Mouse (Mus musculus): ENCODE results near the gene Hoxb5. TPM values are rescaled to one million over a fixed set of nuclear protein-coding genes. Genes with fewer than 3 reads are reported as not detected.

The Hoxb5 gene
- polyA plus RNA-seq, 1 experiment, result not detected

DNA sequence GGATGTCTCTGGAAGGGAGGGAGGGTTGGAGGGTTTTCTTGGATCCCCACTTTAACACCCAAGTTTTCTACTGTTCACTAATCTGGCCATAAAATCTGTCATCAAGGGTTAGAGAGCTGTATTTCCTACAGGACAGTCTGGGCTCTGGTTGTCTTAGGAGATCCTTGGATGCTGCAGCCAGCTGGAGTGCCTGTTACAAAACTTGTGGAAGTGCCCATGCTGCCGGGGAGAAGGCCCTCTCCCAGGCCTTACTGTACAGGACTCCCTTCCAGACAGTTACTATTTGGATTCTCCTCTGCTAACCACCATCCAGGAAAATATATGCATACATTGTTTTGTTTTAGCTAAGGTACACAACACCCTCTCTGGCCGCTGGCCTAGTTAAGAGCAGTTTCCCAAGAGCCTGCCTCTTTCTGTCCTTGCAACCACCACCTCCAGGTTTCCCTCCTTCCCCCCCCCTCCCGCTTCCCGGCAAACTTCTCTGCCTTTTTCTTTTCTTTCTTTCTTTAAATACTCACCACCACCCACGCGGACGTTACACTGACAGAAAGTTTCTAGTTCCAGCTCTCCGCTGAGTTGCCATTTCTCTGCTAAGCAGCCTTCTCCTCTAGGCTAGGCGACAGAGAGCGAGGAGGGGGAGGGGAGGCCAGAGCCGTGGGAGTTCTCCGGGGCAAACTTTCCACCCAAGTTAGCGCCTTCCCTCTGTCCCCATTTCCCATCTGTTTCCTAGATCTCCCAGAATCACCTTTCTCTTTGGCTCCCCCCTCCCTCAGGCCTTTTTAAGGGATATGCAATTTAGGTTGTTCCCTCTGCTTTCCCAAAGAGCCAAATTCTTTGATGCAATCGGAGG lies 46.6 kb downstream of the Hoxb5 start:
- Histone ChIP-seq H3K27ac (ENCODE audit: insufficient read depth, low read depth, low read length) (no peak overlapping the region), H3K4me3 (ENCODE audit: insufficient read depth, low read length) (no peak overlapping the region), H3K4me1 (ENCODE audit: control insufficient read depth, insufficient read depth, low read length) (no peaks in the 10 kb centered on the region)
- TF ChIP-seq CTCF (IDR thresholded peaks at IDR 0.05; ENCODE audit: low read depth, low read length), result no peak

DNA sequence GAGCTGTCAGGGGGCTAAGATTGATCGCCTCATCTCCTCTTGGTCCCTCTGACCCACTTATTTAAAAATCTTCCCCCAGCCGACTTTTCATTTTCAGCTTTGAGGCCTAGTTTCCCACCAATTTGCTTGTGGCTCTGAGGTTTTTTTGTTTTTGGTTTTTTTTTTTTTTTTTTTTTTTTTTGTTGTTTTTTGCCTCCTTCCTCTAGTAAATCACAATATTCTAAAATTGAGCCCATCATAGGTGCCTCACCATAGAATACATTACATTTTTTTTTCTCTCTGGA lies 47.1 kb downstream of the Hoxb5 start, which contains the start of gene Hoxb2:
Gene Hoxb2 (plus strand): TSS at position 185 of the 284 bp plus-strand sequence.
- TF ChIP-seq POLR2A (IDR thresholded peaks at IDR 0.05; ENCODE audit: borderline replicate concordance, low read depth, low read length), result no peak
- no peak for TF ChIP-seq CTCF (IDR thresholded peaks at IDR 0.05; ENCODE audit: low read depth, low read length)
- Histone ChIP-seq H3K27ac (ENCODE audit: insufficient read depth, low read depth, low read length) (no peak within 1 kb of the TSS), H3K4me3 (ENCODE audit: insufficient read depth, low read length) (no peak within 1 kb of the TSS), H3K4me1 (ENCODE audit: control insufficient read depth, insufficient read depth, low read length) (no peaks in the 10 kb centered on the region)

DNA sequence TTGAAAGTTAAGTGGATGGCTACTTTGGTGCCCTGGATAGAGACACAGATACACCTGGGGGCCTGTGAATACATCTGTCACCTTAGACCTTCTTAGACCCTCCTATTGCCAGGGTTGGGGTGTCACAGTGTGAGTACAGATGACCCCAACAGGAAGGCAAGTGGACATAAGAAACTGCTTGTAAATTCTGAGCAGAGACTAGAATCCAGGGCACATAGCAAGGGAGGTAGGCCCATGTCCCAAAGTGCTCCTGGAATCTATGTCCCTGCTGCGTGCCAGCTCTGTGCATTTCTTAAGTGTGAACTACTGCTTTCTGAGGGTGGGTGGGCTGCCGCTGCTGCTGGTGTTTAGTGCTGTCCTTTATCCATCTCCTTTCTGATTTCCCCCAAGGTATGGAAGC lies 47.7 kb downstream of the Hoxb5 start:
- Histone ChIP-seq H3K4me1 (ENCODE audit: control insufficient read depth, insufficient read depth, low read length) (no peaks in the 10 kb centered on the region), H3K27ac (ENCODE audit: insufficient read depth, low read depth, low read length) (no peak overlapping the region), H3K4me3 (ENCODE audit: insufficient read depth, low read length) (no peak overlapping the region)
- TF ChIP-seq CTCF (IDR thresholded peaks at IDR 0.05; ENCODE audit: low read depth, low read length) (no peak), POLR2A (IDR thresholded peaks at IDR 0.05; ENCODE audit: borderline replicate concordance, low read depth, low read length) (no peak)

GRCm38 (mm10) chr11:96351312-96351711 lies 48.2 kb downstream of the Hoxb5 start:
- no peaks in the 10 kb centered on the region for H3K4me1 ChIP-seq (ENCODE audit: control insufficient read depth, insufficient read depth, low read length)
- H3K27ac ChIP-seq (ENCODE audit: insufficient read depth, low read depth, low read length), result no peak overlapping the region
- H3K4me3 ChIP-seq (ENCODE audit: insufficient read depth, low read length), result no peak overlapping the region
- TF ChIP-seq CTCF (IDR thresholded peaks at IDR 0.05; ENCODE audit: low read depth, low read length) (no peak), POLR2A (IDR thresholded peaks at IDR 0.05; ENCODE audit: borderline replicate concordance, low read depth, low read length) (no peak)

- no peak overlapping the region for H3K4me3 ChIP-seq (ENCODE audit: insufficient read depth, low read length)
- H3K27ac ChIP-seq (ENCODE audit: insufficient read depth, low read depth, low read length), result no peak overlapping the region
- no peaks in the 10 kb centered on the region for H3K4me1 ChIP-seq (ENCODE audit: control insufficient read depth, insufficient read depth, low read length)
- TF ChIP-seq POLR2A (IDR thresholded peaks at IDR 0.05; ENCODE audit: borderline replicate concordance, low read depth, low read length) (no peak), CTCF (IDR thresholded peaks at IDR 0.05; ENCODE audit: low read depth, low read length) (no peak)
These were observed 48.7 kb downstream of the Hoxb5 start for GRCm38 (mm10) chr11:96351831-96352230.

- Histone ChIP-seq H3K4me3 (ENCODE audit: insufficient read depth, low read length) (no peak overlapping the region), H3K4me1 (ENCODE audit: control insufficient read depth, insufficient read depth, low read length) (no peaks in the 10 kb centered on the region), H3K27ac (ENCODE audit: insufficient read depth, low read depth, low read length) (no peak overlapping the region)
- no peak for TF ChIP-seq CTCF (IDR thresholded peaks at IDR 0.05; ENCODE audit: low read depth, low read length)
- no peak for TF ChIP-seq POLR2A (IDR thresholded peaks at IDR 0.05; ENCODE audit: borderline replicate concordance, low read depth, low read length)
These were observed 49.8 kb downstream of the Hoxb5 start for GRCm38 (mm10) chr11:96352691-96353521.

- Histone ChIP-seq H3K4me3 (ENCODE audit: insufficient read depth, low read length) (no peak overlapping the region), H3K27ac (ENCODE audit: insufficient read depth, low read depth, low read length) (no peak overlapping the region), H3K4me1 (ENCODE audit: control insufficient read depth, insufficient read depth, low read length) (no peaks in the 10 kb centered on the region)
- TF ChIP-seq CTCF (IDR thresholded peaks at IDR 0.05; ENCODE audit: low read depth, low read length) (no peak), POLR2A (IDR thresholded peaks at IDR 0.05; ENCODE audit: borderline replicate concordance, low read depth, low read length) (no peak)
These were observed 50.3 kb downstream of the Hoxb5 start for GRCm38 (mm10) chr11:96353522-96353841.

DNA sequence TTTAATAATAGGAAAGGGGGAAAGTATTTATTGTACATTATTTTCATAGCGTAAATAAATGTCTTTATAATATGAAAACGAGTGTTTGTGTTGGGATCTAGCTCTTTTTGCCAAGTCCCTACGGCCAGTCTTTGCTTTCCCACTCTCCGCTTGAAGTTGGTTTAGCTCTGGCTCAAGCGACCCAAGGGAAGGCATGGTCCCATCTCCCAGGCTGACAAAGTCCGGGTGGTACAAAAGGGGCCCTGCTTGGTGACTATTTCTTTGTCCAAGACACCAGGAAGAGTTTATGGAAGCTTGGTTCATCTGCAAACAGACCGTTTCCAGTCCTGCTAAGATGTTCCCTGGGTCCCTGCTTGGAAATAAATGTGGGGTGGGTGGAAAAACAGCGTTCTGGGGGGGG lies 50.8 kb downstream of the Hoxb5 start:
- no peaks in the 10 kb centered on the region for H3K4me1 ChIP-seq (ENCODE audit: control insufficient read depth, insufficient read depth, low read length)
- no peak overlapping the region for H3K27ac ChIP-seq (ENCODE audit: insufficient read depth, low read depth, low read length)
- no peak overlapping the region for H3K4me3 ChIP-seq (ENCODE audit: insufficient read depth, low read length)
- TF ChIP-seq CTCF (IDR thresholded peaks at IDR 0.05; ENCODE audit: low read depth, low read length) (no peak), POLR2A (IDR thresholded peaks at IDR 0.05; ENCODE audit: borderline replicate concordance, low read depth, low read length) (no peak)

DNA sequence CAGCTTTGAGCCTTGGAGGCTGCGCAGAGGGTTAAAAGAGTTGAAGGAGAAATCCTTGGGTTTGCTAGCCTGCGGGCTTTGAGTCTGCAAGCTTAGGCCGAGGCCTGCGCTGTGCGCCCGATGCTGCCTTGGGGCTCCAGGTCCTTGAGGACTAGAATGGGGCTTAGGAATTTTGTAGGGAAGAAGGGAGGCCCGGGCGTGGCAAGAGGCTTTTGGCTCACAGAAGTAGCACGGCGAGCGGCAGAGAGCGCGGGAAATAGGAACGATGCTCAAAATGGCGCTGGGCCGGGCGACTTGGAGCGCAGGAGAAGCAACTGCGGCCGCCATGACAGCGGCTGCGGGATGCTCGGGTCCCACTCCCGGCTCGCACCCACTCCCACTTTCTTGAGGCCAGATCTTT lies 51.2 kb downstream of the Hoxb5 start:
- H3K4me3 ChIP-seq (ENCODE audit: insufficient read depth, low read length), result no peak overlapping the region
- H3K4me1 ChIP-seq (ENCODE audit: control insufficient read depth, insufficient read depth, low read length), result no peaks in the 10 kb centered on the region
- no peak overlapping the region for H3K27ac ChIP-seq (ENCODE audit: insufficient read depth, low read depth, low read length)
- TF ChIP-seq POLR2A (IDR thresholded peaks at IDR 0.05; ENCODE audit: borderline replicate concordance, low read depth, low read length) (no peak), CTCF (IDR thresholded peaks at IDR 0.05; ENCODE audit: low read depth, low read length) (no peak)

GRCm38 (mm10) chr11:96354801-96355311 lies 51.7 kb downstream of the Hoxb5 start:
- H3K27ac ChIP-seq (ENCODE audit: insufficient read depth, low read depth, low read length), result no peak overlapping the region
- TF ChIP-seq POLR2A (IDR thresholded peaks at IDR 0.05; ENCODE audit: borderline replicate concordance, low read depth, low read length) (no peak), CTCF (IDR thresholded peaks at IDR 0.05; ENCODE audit: low read depth, low read length) (no peak)
- no peaks in the 10 kb centered on the region for H3K4me1 ChIP-seq (ENCODE audit: control insufficient read depth, insufficient read depth, low read length)
- no peak overlapping the region for H3K4me3 ChIP-seq (ENCODE audit: insufficient read depth, low read length)

Other genes with a start within 250 kb of the Hoxb5 start
- gene Ube2z, start 237.9 kb upstream of the Hoxb5 start, polyA plus RNA-seq (2012; ENCODE audit: insufficient read depth, insufficient read length, missing spikeins), result 37.6 and 43.6 TPM in 2 replicates
- gene Atp5g1, start 227.7 kb upstream of the Hoxb5 start, polyA plus RNA-seq (2012; ENCODE audit: insufficient read depth, insufficient read length, missing spikeins), result 101 and 118 TPM in 2 replicates
- gene Calcoco2, start 191.4 kb upstream of the Hoxb5 start, polyA plus RNA-seq (2012; ENCODE audit: insufficient read depth, insufficient read length, missing spikeins), result not detected in 2 replicates
- gene Ttll6, start 169.6 kb upstream of the Hoxb5 start, polyA plus RNA-seq (2012; ENCODE audit: insufficient read depth, insufficient read length, missing spikeins), result not detected in 2 replicates
- gene Hoxb13, start 109.0 kb upstream of the Hoxb5 start, polyA plus RNA-seq (2012; ENCODE audit: insufficient read depth, insufficient read length, missing spikeins), result not detected in 2 replicates
- not detected in 2 replicates for gene Hoxb9, start 31.9 kb upstream of the Hoxb5 start, polyA plus RNA-seq (2012; ENCODE audit: insufficient read depth, insufficient read length, missing spikeins)
- not detected in 2 replicates for gene Hoxb8, start 21.4 kb upstream of the Hoxb5 start, polyA plus RNA-seq (2012; ENCODE audit: insufficient read depth, insufficient read length, missing spikeins)
- gene Hoxb7, start 16.7 kb upstream of the Hoxb5 start, polyA plus RNA-seq (2012; ENCODE audit: insufficient read depth, insufficient read length, missing spikeins), result not detected in 2 replicates
- not detected in 2 replicates for gene Hoxb6, start 10.9 kb upstream of the Hoxb5 start, polyA plus RNA-seq (2012; ENCODE audit: insufficient read depth, insufficient read length, missing spikeins)
- gene Hoxb4, start 14.9 kb downstream of the Hoxb5 start, polyA plus RNA-seq (2012; ENCODE audit: insufficient read depth, insufficient read length, missing spikeins), result 7.9 and 10.2 TPM in 2 replicates
- 1.0 and 1.6 TPM in 2 replicates for gene Hoxb3, start 20.0 kb downstream of the Hoxb5 start, polyA plus RNA-seq (2012; ENCODE audit: insufficient read depth, insufficient read length, missing spikeins)
- 0.25 TPM in 1 of 2 replicates, not detected in the other for gene Hoxb2, start 47.2 kb downstream of the Hoxb5 start, polyA plus RNA-seq (2012; ENCODE audit: insufficient read depth, insufficient read length, missing spikeins)
- gene Hoxb1, start 62.4 kb downstream of the Hoxb5 start, polyA plus RNA-seq (2012; ENCODE audit: insufficient read depth, insufficient read length, missing spikeins), result not detected in 2 replicates
- gene Skap1, start 161.3 kb downstream of the Hoxb5 start, polyA plus RNA-seq (2012; ENCODE audit: insufficient read depth, insufficient read length, missing spikeins), result not detected in 2 replicates